Mouse (Mus musculus) natural killer cell, adult 2 months (primary cell): ENCODE results near the gene Olfr344.

Experiments used
- DNase-seq, 2 experiments: peaks; one replicate each; pipeline ENCODE4 v3.0.0; 2022; ENCODE audit warnings: low spot score in 2 of 2

Gene Olfr344

DNA sequence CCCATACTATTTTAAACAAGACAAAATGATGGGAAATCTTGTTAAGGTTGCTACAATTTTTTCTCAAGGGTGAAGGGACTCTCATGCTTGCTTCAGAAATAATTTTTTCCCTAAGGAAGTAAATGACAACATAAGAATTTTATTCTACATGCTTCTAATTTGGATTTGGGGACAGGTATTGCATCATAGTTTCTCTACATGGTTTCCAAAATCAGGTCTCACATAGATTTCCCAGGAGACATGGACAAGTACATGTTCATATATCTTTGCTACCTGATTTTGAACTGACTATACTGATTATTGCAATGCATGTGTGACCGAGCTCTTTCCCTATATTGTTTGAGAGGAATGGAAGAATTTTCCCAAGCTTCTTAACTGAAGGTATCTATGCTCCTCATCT is at the start of gene Olfr344:
Olfr344 (plus strand) TSS at position 301 of the 400 bp plus-strand sequence.
- DNase-seq = no peak

- no peak for DNase-seq
These were observed 41.8 kb upstream of the Olfr344 start, which contains the start of gene Olfr342 for GRCm38 (mm10) chr2:36524698-36525097. Olfr342 (plus strand) TSS chr2:36524998.

DNA sequence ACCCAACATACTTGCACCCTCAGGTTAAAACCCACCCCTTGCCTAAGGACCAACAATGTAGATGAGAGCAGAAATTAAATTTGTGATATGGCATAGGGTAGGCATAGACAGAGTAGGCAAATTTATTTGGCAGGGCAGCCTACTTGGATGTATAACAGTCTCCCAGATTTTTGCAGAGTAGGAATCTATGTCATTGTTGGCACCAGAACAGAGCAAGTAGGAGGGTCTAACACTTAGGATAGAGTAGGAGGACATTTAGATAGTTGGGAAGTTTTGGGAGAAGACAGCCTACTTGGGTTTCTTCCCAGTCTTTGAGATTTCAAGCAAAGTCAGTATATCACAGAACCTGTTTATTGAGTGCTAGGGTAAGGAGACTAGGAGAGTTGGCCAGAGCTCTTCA is 1.3 kb upstream of the Olfr344 start:
- no peak for DNase-seq

- no peak for DNase-seq
These were observed 560 bp downstream of the Olfr344 start for GRCm38 (mm10) chr2:36567022-36567421.

DNA sequence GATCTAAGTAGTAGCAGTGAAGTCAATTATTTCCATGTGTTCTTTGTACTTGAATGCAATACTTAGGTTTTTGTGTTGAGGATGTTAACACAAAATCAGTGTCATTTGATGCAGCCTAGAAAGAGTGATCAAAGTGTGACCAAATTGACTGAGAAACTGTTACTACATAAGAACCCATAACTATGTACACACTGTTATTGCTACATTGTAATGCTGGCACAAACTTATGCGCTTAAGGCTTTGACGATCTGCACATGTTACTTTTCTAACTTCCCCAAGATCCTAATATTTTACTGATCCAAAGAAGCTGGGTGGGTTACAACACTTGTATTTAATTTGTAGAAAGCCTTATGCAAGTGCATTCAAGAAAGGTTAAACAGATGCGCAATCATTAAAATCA is 1.4 kb downstream of the Olfr344 start:
- DNase-seq = no peak
